In genomic region chr12:112538356-112538755, GRCm38 (mm10) we compare ENCODE assay signal across 22 mouse cellular contexts. TPM values are rescaled to one million over a fixed set of nuclear protein-coding genes. Genes with fewer than 3 reads are reported as not detected.
DNase-seq lines count a peak whose midpoint lies in the region.
"Had no signal": no experiment of that assay in that cellular context is flagged by ENCODE, and none has a peak within 500 bp of the region (broad histone marks: within the 10 kb centered on the region; RNA-seq: fewer than 3 reads in every experiment).

No protein-coding gene starts in this region.

- DNase-seq in ES-CJ7 (ENCODE audit: low read depth, low spot score) (peak; percentile 45), R1 (ENCODE audit: low read depth, low spot score) (peak; percentile 52), ZHBTc4 (ENCODE audit: low read depth, low spot score) (peak; percentile 56)
- DNase-seq in left cerebral cortex, postnatal 36 days (ENCODE audit: low spot score in 2 of 2): no peak
- DNase-seq in thymus, postnatal 14 days: no peak
- no peak for DNase-seq in spleen, postnatal 14 days (ENCODE audit: low spot score in 2 of 2)
- DNase-seq: adrenal gland, adult 2 months; adrenal gland, adult 8-10 months; adrenal gland, postnatal 10 days; adrenal gland, postnatal 14 days; adrenal gland, postnatal 25 days; B cell, adult 2 months; cerebellum, adult 11 months; cerebellum, adult 11-12 months; cerebellum, adult 18-20 months; cerebellum, adult 2 months; cerebellum, adult 8-10 months; cerebellum, adult 9-10 months had no signal

- intact Hi-C loops in left cerebral cortex, postnatal 36 days (cut with DNase I): no loop called here

RNA-seq across cellular contexts. Expression of gene Tmem179, which starts 21.8 kb away (rescaled TPM):
- total RNA-seq in left cerebral cortex, postnatal 36 days (2021): 100 to 1,000 TPM; 120 to 140 TPM
- total RNA-seq: CH12.LX, G1E had no signal

RNA-seq across cellular contexts. Expression of gene A530016L24Rik, which starts 49.1 kb away (rescaled TPM):
- total RNA-seq in left cerebral cortex, postnatal 36 days (2021): under 1 TPM in 1 of 2 experiments, not detected in 1; 0.22 TPM
- total RNA-seq: CH12.LX, ES-E14, MEL had no signal

RNA-seq across cellular contexts. Expression of gene Inf2, which starts 50.2 kb away (rescaled TPM):
- total RNA-seq in left cerebral cortex, postnatal 36 days (2021): 100 to 1,000 TPM; 128 to 143 TPM

Comparison
In these comparisons a context has a peak if more than half of its experiments do, and no peak if none do; other contexts are left out.
1. DNase-seq: peak in ES-CJ7 (single experiment), R1 (single experiment) and ZHBTc4 (single experiment); none in left cerebral cortex, postnatal 36 days (0 of 2), thymus, postnatal 14 days (single experiment) and spleen, postnatal 14 days (0 of 2).